Mouse (Mus musculus) midbrain, postnatal 0 days (tissue): ENCODE data around the gene Alkbh3. TPM values are rescaled to one million over a fixed set of nuclear protein-coding genes. Genes with fewer than 3 reads are reported as not detected.

Experiments used
- ATAC-seq: fragments of 200-750 bp; cut with Nextera tagmentation; 2 replicates; pipeline ENCODE4 v1.8.0; 2017; ENCODE audit warnings: moderate number of reproducible peaks, mild to moderate bottlenecking, moderate TSS enrichment, moderate library complexity; ENCODE audit not compliant: low FRiP score
- DNase-seq: peaks from one replicate; pipeline ENCODE4 v3.0.0-alpha.2; 2015; ENCODE audit warnings: low spot score
- H3K27ac ChIP-seq: fragments of 300-500 bp; sonication (generic); 2 replicates; pipeline ENCODE4 v1.5.1; 2014; ENCODE audit warnings: low read depth, mild to moderate bottlenecking, low read length, mixed read lengths
- H3K27me3 ChIP-seq: fragments of 300-500 bp; sonication (generic); 2 replicates; pipeline ENCODE4 v1.6.1; 2014; ENCODE audit warnings: low read length, control low read depth, mixed read lengths; ENCODE audit not compliant: insufficient read depth
- H3K36me3 ChIP-seq: fragments of 300-500 bp; sonication (generic); 2 replicates; pipeline ENCODE4 v1.6.1; 2014; ENCODE audit warnings: low read length, control low read depth, mixed read lengths; ENCODE audit not compliant: insufficient read depth
- H3K4me1 ChIP-seq: fragments of 300-500 bp; sonication (generic); 2 replicates; pipeline ENCODE4 v1.6.1; 2014; ENCODE audit warnings: mild to moderate bottlenecking, control low read depth, antibody characterized with exemption, low read length, mixed read lengths; ENCODE audit not compliant: insufficient read depth
- H3K4me2 ChIP-seq: fragments of 300-500 bp; sonication (generic); 2 replicates; pipeline ENCODE4 v1.6.1; 2014; ENCODE audit warnings: low read depth, mild to moderate bottlenecking, low read length, mixed read lengths; ENCODE audit not compliant: poor library complexity, severe bottlenecking
- H3K4me3 ChIP-seq: fragments of 300-500 bp; sonication (generic); 2 replicates; pipeline ENCODE4 v1.5.1; 2014; ENCODE audit warnings: low read depth, mild to moderate bottlenecking, low read length, moderate library complexity
- H3K9ac ChIP-seq: fragments of 300-500 bp; sonication (generic); replicated peaks from 2 replicates; pipeline ENCODE4 v1.6.1; 2014; ENCODE audit warnings: mild to moderate bottlenecking, low read length, moderate library complexity, mixed read lengths; ENCODE audit not compliant: poor library complexity, severe bottlenecking
- H3K9me3 ChIP-seq: fragments of 300-500 bp; sonication (generic); 2 replicates; pipeline ENCODE4 v1.6.1; 2016; ENCODE audit warnings: low read length, control low read depth
- CTCF ChIP-seq: IDR thresholded peaks from 2 replicates; pipeline ENCODE4 v1.5.1; 2016; ENCODE audit warnings: antibody characterized with exemption, mild to moderate bottlenecking
- WGBS: fragments of 180-500 bp; shearing (Covaris S2); extraction: QIAGEN DNeasy Blood & Tissue Kit; methylation state at CpG from one replicate; pipeline ENCODE4 v1.1.7; 2014; 5-methylcytosine and 5-hydroxymethylcytosine counted together
- polyA plus RNA-seq: library from polyadenylated mRNA; unstranded; fragments of >200 nt; fragmentation: Nextera tagmentation; extraction: Ambion mirVana; gene quantifications from 2 replicates; pipeline ENCODE4 v1.2.1, GENCODE M21; 2015
- total RNA-seq: library from RNA; depleted of rRNA; stranded (reverse); fragments of >200 nt; gene quantifications from 2 replicates; pipeline ENCODE4 v1.2.3, GENCODE M21; 2014

Alkbh3 gene
- total and polyA plus RNA-seq, 2 experiments from 2014 or later, result 28.6 to 52.2 TPM

DNA sequence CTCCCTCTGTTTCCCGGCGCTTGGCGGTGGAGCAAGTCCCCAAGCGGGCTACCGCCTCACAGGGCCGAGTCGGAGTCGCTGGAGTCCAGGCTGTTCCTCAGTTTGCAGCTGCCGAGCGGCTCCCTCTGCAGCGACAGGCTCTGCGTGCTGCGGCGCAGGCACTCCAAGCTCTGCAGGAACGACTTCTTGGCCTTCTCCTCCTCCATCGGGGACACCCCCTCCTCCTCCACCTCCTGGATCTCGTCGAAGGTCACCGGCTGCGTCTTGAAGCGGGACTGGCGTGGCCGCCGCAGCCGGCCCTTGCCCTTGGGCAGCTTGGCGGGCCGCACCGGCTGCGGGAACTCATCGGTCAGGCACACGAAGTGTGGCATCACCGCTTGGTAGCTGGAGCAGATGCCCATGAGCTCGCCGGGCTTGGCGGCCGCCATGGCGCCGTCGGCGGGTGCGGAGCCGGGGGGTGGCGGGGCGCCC lies 54.2 kb downstream of the Alkbh3 start:
- Histone ChIP-seq H3K27ac (peak overlapping the region; percentile 75), H3K36me3 (no peaks in the 10 kb centered on the region), H3K27me3 (peaks cover 13% of the 10 kb centered on the region), H3K4me2 (peak overlapping the region; percentile 98), H3K4me3 (peak overlapping the region; percentile 78), H3K4me1 (no peaks in the 10 kb centered on the region), H3K9me3 (no peaks in the 10 kb centered on the region), H3K9ac (peak overlapping the region; percentile 83)
- no peak for TF ChIP-seq CTCF
- ATAC-seq (peak; percentile 60), DNase-seq (peak; percentile 42)
- under 1% methylated on average over 38 of the region's 44 CpGs for WGBS

DNA sequence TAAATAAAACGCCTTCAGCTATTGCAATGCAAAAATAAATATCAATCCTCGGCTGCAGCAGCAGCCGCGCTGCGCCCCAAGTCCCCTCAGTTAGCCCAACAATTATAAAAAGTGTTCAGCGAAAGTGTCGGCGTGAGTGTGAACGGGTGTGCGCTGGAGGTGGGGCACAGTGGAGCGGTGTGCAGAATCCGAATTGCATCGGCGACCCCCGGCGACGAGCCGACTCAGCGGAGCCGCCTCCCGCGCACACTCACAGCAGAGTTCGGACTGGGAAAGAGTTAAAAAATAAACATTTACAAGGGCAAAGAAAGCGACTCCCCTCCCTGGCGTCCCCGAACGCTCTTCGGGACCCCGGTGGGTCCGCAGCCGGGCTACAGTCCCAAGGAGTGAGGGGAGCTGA lies 54.7 kb downstream of the Alkbh3 start:
- Histone ChIP-seq H3K4me3 (peak overlapping the region; percentile 78), H3K27me3 (peaks cover 13% of the 10 kb centered on the region), H3K9me3 (no peaks in the 10 kb centered on the region), H3K36me3 (no peaks in the 10 kb centered on the region), H3K27ac (peak overlapping the region; percentile 75), H3K4me2 (peak overlapping the region; percentile 98), H3K4me1 (no peaks in the 10 kb centered on the region), H3K9ac (peak overlapping the region; percentile 83)
- DNase-seq (no peak), ATAC-seq (peak; percentile 38; the same call in 1 of the 2 replicates)
- under 1% methylated on average over 31 of the region's 31 CpGs for WGBS
- no peak for TF ChIP-seq CTCF

DNA sequence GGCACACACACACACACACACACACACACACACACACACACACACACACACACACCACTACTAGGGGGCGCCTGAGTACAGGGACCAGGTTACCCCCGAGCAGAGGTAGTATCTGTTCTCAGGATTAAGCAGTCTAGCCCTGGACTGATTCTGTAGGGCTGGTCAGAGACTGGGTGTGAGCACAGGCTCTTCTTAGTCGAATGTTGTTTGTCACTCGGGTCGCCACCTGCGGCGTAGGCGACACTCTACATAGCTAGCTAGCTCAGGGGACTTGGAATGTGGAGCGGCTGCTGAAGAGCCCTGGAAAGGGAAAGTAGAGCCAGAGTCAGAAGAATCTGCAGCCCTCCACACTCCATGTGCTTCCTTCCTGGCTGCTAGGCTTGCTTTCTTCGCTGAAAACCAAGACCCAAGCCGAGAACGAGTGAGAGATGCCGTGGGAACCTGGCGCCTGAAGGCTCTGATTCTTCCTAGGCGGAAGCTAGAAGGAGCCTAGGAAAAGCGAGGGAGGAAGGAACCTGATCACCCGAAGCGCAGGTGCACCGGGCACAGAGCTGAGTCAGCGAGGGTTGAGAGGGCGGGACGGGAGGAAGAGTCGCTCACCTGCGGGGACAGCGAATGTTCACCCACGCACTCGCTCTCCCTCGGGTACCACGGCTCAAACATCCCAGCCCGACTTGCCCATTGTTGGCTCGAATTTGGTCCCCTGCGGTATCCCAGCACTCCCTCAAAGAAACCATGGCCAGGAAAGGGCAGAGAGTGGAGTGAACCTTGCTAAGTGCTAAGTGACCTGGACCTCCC lies 55.6 kb downstream of the Alkbh3 start:
- Histone ChIP-seq H3K4me3 (peak overlapping the region; percentile 78), H3K4me2 (peak overlapping the region; percentile 98), H3K27me3 (peaks cover 13% of the 10 kb centered on the region), H3K4me1 (no peaks in the 10 kb centered on the region), H3K9ac (peak overlapping the region; percentile 83), H3K27ac (0 out of 2 replicates have a peak overlapping the region, but pooled peaks have one; percentile 13), H3K9me3 (no peaks in the 10 kb centered on the region), H3K36me3 (no peaks in the 10 kb centered on the region)
- TF ChIP-seq CTCF, result peak; percentile 33
- ATAC-seq, result no peak
- DNase-seq, result peak; percentile 44
- under 1% methylated on average over 27 of the region's 32 CpGs for WGBS

GRCm38 (mm10) chr2:93953726-93954125 lies 56.9 kb downstream of the Alkbh3 start:
- no peak for DNase-seq
- TF ChIP-seq CTCF, result no peak
- Histone ChIP-seq H3K4me1 (no peaks in the 10 kb centered on the region), H3K27me3 (peaks cover 13% of the 10 kb centered on the region), H3K4me2 (no peak overlapping the region), H3K9ac (no peak overlapping the region), H3K27ac (no peak overlapping the region), H3K9me3 (no peaks in the 10 kb centered on the region), H3K36me3 (no peaks in the 10 kb centered on the region), H3K4me3 (no peak overlapping the region)
- WGBS, result 78% methylated on average over 9 of the region's 9 CpGs
- ATAC-seq, result no peak

GRCm38 (mm10) chr2:93946976-93947375 lies 63.6 kb downstream of the Alkbh3 start:
- TF ChIP-seq CTCF, result no peak
- H3K27me3 ChIP-seq, result no peaks in the 10 kb centered on the region
- no peaks in the 10 kb centered on the region for H3K4me1 ChIP-seq
- no peak overlapping the region for H3K27ac ChIP-seq
- no peak overlapping the region for H3K9ac ChIP-seq
- DNase-seq (no peak), ATAC-seq (no peak)
- H3K9me3 ChIP-seq, result 0 out of 2 replicates have a peak, but pooled peaks cover 4% of the 10 kb centered on the region
- H3K36me3 ChIP-seq, result no peaks in the 10 kb centered on the region
- no peak overlapping the region for H3K4me2 ChIP-seq
- WGBS, result 73% methylated on average over 5 of the region's 5 CpGs
- no peak overlapping the region for H3K4me3 ChIP-seq

DNA sequence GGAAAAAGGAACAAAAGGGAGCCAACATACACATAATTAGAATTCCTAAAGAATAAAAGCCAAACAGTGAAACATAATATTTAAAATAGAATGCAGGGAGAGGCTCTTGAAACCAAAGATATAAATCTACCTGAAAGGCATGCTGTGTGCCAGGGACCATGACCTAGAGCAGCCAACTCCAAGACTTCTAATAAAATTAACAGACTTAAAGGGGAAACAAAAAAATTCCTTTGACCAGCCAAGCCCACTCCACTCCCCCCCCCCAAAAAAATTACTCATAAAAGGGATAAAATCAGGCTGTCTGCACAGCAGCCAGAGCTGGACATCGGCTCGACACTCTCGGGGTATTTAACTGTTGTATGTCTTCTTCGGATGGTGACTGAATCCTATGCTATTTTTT lies 65.8 kb downstream of the Alkbh3 start:
- 96% methylated on average over 4 of the region's 4 CpGs for WGBS
- Histone ChIP-seq H3K27me3 (no peaks in the 10 kb centered on the region), H3K4me1 (no peaks in the 10 kb centered on the region), H3K27ac (no peak overlapping the region), H3K36me3 (no peaks in the 10 kb centered on the region), H3K9ac (no peak overlapping the region), H3K4me2 (no peak overlapping the region), H3K9me3 (0 out of 2 replicates have a peak, but pooled peaks cover 4% of the 10 kb centered on the region), H3K4me3 (no peak overlapping the region)
- no peak for ATAC-seq
- TF ChIP-seq CTCF, result no peak
- no peak for DNase-seq
